Mouse (Mus musculus) heart, adult 18-20 months (tissue): ENCODE measurements around the gene Platr17. TPM values are rescaled to one million over a fixed set of nuclear protein-coding genes. Genes with fewer than 3 reads are reported as not detected.

ENCODE experiments used
- microRNA-seq, 2 experiments: library from miRNA; unstranded; fragments of <30 nt; microRNA quantifications; one replicate each; pipeline ENCODE4 v1.2.0; 2022
- total RNA-seq, 2 experiments: library from RNA; stranded (reverse); gene quantifications; 2 replicates each; pipeline ENCODE4 v1.2.3; 2021

The Platr17 gene
- total RNA-seq, 2 experiments from 2014 or later, result not detected

Small RNAs within 50 kb of the gene (microRNA-seq; reads per million reads assigned to microRNA genes)
- gene Gm27740, result 0 reads per million in 2 experiments

Other genes with a start within 250 kb of the Platr17 start
- gene Hnrnpm, start 218.3 kb upstream of the Platr17 start, total RNA-seq, result 10 to 100 TPM; 89.0 to 93.4 TPM
- gene March2, start 186.5 kb upstream of the Platr17 start, total RNA-seq, result 100 to 1,000 TPM; 131 to 133 TPM
- 100 to 1,000 TPM; 202 to 251 TPM for gene Rab11b, start 144.6 kb upstream of the Platr17 start, total RNA-seq
- gene Angptl4, start 123.3 kb upstream of the Platr17 start, total RNA-seq, result 10 to 100 TPM in 1 of 2 experiments, 1 to 10 TPM in 1; 5.5 to 12.2 TPM
- 10 to 100 TPM; 49.0 to 64.9 TPM for gene Kank3, start 94.6 kb upstream of the Platr17 start, total RNA-seq
- 100 to 1,000 TPM; 702 to 791 TPM for gene Rps28, start 80.6 kb upstream of the Platr17 start, total RNA-seq
- gene Ndufa7, start 80.6 kb upstream of the Platr17 start, total RNA-seq, result 100 to 1,000 TPM; 645 to 655 TPM
- gene Cd320, start 62.0 kb upstream of the Platr17 start, total RNA-seq, result 10 to 100 TPM; 31.8 to 34.9 TPM
- gene Gm7029, start 31.3 kb upstream of the Platr17 start, total RNA-seq, result not detected
- gene Kifc1, start 14.5 kb upstream of the Platr17 start, total RNA-seq, result 1 to 10 TPM in 1 of 2 experiments, under 1 TPM in 1; 0.80 to 1.4 TPM
- gene Daxx, start 4.3 kb downstream of the Platr17 start, total RNA-seq, result 10 to 100 TPM; 12.3 to 20.7 TPM
- 100 to 1,000 TPM; 111 to 115 TPM for gene Tapbp, start 10.8 kb downstream of the Platr17 start, total RNA-seq
- gene Zbtb22, start 10.8 kb downstream of the Platr17 start, total RNA-seq, result 10 to 100 TPM; 15.6 to 16.6 TPM
- gene Rgl2, start 24.4 kb downstream of the Platr17 start, total RNA-seq, result 10 to 100 TPM; 30.9 to 31.8 TPM
- gene Pfdn6, start 35.2 kb downstream of the Platr17 start, total RNA-seq, result 10 to 100 TPM; 69.9 to 76.1 TPM
- 10 to 100 TPM; 10.3 to 10.9 TPM for gene Wdr46, start 35.5 kb downstream of the Platr17 start, total RNA-seq
- gene B3galt4, start 46.4 kb downstream of the Platr17 start, total RNA-seq, result 1 to 10 TPM; 1.3 to 1.8 TPM
- gene Vps52, start 50.7 kb downstream of the Platr17 start, total RNA-seq, result 10 to 100 TPM; 36.8 to 39.7 TPM
- 100 to 1,000 TPM; 419 to 435 TPM for gene Rps18, start 50.9 kb downstream of the Platr17 start, total RNA-seq
- gene H2-K1, start 95.2 kb downstream of the Platr17 start, total RNA-seq, result 100 to 1,000 TPM; 204 to 337 TPM
- gene Ring1, start 119.5 kb downstream of the Platr17 start, total RNA-seq, result 10 to 100 TPM; 13.2 to 16.9 TPM
- gene H2-Ke6, start 122.9 kb downstream of the Platr17 start, total RNA-seq, result 100 to 1,000 TPM; 131 to 137 TPM
- 10 to 100 TPM; 66.3 to 67.0 TPM for gene Slc39a7, start 126.5 kb downstream of the Platr17 start, total RNA-seq
- 10 to 100 TPM; 42.3 to 45.4 TPM for gene Rxrb, start 126.7 kb downstream of the Platr17 start, total RNA-seq
- gene Col11a2, start 134.3 kb downstream of the Platr17 start, total RNA-seq, result 1 to 10 TPM in 1 of 2 experiments, under 1 TPM in 1; 0.55 to 1.7 TPM
- 1 to 10 TPM in 1 of 2 experiments, not detected in 1; 1.6 TPM for gene H2-Oa, start 187.2 kb downstream of the Platr17 start, total RNA-seq
- gene H2-DMa, start 214.4 kb downstream of the Platr17 start, total RNA-seq, result 1 to 10 TPM; 5.9 to 7.2 TPM
- 10 to 100 TPM; 64.5 to 79.0 TPM for gene Brd2, start 217.5 kb downstream of the Platr17 start, total RNA-seq
- 1 to 10 TPM; 2.0 to 7.5 TPM for gene H2-DMb2, start 238.2 kb downstream of the Platr17 start, total RNA-seq
- gene H2-DMb1, start 247.9 kb downstream of the Platr17 start, total RNA-seq, result 1 to 10 TPM; 3.0 to 3.9 TPM